Mouse (Mus musculus) heart, postnatal 25 days (tissue): Measurements from ENCODE around the gene S100a11. TPM values are rescaled to one million over a fixed set of nuclear protein-coding genes. Genes with fewer than 3 reads are reported as not detected.

Source experiments
- DNase-seq: peaks from one replicate; pipeline ENCODE4 v3.0.0; 2022; ENCODE audit warnings: low spot score
- intact Hi-C: fragments of 180-260 bp; cut with DNase I; formaldehyde crosslinking; loops from one replicate; pipeline ENCODE4 v1.15.1; 2025
- total RNA-seq, 2 experiments: library from RNA; stranded (reverse); gene quantifications; 2 replicates each; pipeline ENCODE4 v1.2.3; 2021

The S100a11 gene
- total RNA-seq, 2 experiments from 2014 or later = 82.1 to 97.0 TPM

DNA sequence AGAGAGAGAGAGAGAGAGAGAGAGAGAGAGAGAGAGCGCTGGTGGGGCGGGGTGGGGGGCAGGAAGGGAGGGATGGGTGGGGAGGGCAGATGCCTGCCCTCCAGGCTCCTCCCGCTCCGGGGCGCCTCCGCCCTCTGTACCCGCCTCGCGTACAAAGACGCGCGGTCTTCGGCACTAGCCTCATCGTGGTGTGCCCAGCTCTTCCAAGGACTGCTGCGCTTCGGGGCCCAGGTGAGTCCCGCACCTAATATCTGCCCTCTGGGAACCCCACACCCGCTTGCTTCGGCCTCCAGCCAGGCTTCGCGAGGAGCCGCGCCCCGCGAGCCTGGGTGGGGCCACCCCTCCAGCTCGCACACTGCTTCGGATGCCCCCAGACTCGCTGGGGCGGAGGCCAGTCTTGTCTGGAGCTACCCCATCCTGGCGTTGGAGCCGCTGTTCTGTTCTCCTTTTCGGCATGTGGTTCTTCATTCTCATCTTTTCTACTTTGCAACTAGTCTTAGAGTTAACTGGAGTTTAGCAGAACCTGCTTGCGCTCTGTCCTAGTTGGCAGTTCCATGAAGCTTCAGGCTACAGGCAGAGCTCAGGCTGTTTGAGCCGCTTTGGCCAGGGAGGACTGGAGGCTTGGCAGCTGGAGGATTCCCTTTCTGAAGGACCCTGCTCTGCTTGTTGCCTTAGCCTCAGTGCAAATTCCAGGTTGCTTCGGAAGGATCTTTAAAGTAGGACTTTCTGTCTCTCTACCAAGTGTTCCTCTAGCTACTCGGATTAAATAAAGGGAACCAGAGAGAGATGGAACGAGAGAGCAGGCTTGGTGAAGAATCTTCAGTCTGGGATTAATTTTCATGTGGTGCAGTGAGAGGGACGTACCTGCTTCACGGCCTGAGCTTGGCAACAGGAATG is 34.9 kb downstream of the S100a11 start, which contains the start of gene S100a10:
Gene S100a10, plus strand, starts transcription at position 100 of the 897 bp plus-strand sequence.
- peak; percentile 69 for DNase-seq
- intact Hi-C loops = no loop called here

DNA sequence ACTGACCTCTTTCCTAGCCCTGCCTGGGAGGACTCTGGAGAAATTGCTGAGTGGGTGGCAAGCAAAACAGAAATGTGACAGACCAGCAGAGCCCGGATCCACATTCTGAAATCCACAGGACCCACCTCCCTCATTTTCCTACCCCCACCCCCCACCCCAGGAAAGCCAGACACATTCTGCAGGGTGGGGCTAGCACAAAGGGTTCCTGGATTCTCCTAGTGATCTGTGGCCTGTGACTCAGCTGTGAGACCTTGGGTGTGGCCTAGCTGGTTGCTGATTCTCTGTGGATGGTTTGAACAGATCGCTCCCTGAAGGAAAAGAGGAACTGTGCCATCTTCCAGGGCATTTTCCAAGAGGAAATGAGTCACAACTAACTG is 35.6 kb downstream of the S100a11 start:
- intact Hi-C loops = loop anchor here (1.0 kb wide), 1 partner anchor 12 kb away; no protein-coding TSS in a partner anchor
- DNase-seq = peak; percentile 65

DNA sequence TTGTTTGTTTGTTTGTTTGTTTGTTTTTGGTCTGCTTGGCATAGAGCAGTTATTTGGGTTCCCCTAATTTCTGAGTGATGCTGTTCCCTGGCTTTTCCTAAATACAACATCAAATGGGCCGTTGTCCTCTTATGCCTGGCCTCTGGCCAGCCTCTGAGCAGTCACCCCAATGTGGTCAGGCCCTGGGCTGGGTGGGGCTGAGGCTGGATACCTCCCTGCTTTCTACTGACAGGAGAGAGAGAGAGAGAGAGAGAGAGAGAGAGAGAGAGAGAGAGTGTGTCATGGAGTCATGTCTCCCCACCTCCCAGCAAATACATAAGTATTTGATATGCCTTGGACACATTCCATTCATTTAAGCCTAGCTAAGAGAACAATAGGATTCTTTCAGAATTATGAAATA is 36.3 kb downstream of the S100a11 start:
- intact Hi-C loops = loop anchor here (1.0 kb wide), 1 partner anchor 12 kb away; no protein-coding TSS in a partner anchor
- no peak for DNase-seq

DNA sequence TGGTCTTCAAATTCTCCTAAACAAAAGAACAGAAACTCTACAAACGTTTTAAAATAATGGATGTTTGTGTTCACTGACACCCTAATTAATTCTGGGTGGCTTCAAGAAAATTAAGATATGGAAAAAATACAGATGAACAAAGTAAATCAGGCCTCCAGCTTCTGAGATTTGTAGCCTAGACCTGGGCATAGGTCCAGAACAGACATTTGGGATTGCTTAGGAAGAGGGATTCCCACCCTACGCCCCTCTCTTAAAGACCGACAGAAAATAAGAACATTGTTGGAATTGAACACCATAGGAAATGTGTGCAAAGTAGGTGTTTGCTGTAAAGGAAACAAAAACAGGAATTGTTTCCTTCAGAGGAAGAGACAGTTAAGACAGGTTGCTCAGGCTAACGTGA is 37.2 kb downstream of the S100a11 start:
- DNase-seq = no peak
- intact Hi-C loops = no loop called here

DNA sequence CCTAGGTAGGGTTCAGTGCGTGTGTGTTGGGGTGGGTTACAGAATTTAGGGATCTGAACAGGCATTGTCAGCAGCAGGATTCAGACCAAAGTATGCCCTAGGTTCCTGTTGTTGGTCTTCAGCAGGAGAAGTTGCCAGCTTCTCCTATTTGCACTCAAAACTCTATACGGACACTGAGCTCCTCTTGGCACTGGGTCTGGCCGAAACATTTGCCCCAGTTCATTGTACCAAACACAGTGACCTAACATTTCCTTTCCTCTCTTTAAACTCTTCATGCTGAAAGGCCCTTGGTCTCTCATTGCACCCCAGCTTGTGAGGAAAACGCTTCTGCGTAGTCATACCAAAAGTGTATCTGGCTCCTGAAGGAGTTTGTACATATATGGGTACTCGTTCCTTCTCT is 39.7 kb downstream of the S100a11 start:
- DNase-seq = no peak
- intact Hi-C loops = no loop called here

DNA sequence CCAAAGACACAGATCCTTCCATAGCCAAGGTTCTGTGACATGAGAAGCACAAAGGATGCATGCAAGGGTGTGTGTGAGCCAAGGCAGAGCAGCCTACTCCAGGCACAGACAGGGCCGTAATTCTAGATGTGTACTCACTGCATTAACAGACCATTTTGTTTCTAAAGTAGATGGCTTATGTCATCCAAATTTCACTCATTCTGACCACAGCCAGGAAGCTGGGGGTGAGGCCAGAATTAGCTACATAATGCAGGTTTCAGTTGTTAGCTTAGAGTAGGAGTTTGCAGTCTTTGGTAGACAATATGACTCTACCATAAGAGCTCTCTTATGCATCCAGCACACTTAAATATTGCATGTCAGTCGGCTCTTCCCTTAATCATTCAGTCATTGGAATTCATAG is 42.1 kb downstream of the S100a11 start:
- intact Hi-C loops = no loop called here
- DNase-seq = no peak

DNA sequence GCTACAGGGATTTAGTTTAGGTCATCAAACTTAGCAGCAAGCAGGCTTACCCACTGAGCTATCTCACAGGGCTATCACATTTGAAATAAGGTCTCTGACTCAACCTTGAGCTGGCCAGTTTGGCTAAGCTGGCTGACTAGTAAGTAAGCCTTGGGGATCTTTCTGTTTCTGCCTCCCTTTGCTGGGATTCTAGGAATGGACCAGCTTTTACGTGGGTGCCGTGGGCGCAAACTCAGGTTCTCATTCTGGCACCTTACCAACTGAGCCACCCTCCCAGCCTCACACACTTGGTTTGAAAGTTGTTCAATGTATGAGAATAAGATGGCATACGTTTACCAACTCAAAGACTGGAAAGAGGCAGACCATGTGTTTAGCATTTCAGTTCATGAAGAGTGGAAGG is 42.9 kb downstream of the S100a11 start:
- DNase-seq = no peak
- intact Hi-C loops = no loop called here

DNA sequence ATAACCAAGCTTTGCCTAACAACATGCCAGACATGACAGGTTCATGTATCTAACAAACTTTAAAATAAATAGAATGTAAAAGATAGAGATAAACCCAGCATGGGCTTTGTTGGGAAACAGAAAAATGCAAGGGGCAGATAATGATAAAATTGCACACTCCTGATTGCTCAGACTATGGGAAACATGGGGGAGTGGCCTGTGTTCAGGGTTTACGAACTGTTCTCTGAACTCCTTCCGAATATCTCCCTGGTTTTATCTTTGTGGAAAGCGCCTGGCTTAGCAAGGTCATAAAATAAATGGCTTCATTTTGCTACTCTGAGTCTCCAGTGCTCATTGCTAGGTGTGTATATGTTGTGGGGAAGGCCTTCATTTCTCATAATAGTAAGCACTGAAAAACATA is 46.6 kb downstream of the S100a11 start:
- intact Hi-C loops = no loop called here
- no peak for DNase-seq

DNA sequence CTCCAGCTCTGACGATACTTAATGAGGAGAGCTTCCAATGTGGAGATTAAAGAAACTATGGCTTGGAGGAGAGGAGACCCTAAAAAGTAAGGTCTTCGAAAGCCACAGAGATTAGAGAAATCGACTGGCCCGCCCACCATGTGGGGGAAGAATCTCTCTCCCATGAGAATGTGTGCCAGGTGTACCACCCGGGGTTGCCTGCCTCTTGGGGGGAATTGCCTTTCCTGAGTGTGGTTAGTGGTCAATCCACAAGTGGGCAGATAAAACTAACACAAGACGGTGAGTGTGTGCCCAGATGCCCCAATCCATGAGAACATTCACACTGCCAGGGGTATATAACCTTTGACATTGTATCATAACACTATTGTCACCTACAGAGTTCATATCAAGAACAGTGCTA is 47.4 kb downstream of the S100a11 start:
- no peak for DNase-seq
- intact Hi-C loops = loop anchor here (1.0 to 2.0 kb wide), 3 partner anchors 11 to 29 kb away; no protein-coding TSS in a partner anchor

DNA sequence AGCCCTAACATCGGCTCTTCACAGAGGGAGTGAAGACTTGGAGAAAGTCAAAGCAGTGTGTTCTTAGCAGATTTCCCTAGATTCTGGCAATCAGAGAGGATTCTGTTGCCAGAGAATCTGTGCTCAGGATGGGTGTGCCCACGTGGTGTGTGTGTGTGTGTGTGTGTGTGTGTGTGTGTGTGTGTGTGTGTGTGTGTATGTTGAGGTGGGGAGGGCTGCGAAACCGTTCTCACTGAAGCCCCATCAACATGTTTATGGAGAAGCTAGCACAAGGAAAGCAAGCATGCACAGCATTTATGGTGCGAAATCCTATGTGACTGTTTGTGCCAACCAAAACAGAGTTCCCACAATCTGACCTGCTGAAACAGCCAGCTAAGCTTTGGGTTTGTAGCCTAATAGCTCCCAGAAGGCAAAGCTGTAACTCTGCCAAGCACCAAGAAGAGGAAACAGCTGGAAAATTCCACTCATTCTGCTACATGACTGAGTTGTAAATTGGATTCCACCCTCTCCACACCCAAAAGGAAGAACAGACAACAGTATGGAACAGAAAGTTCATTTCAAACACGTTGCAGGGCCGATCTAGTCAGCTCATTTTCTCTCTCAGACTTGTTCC is 48.2 kb downstream of the S100a11 start:
- peak; percentile 79 for DNase-seq
- intact Hi-C loops = loop anchor here (1.0 to 2.0 kb wide), 3 partner anchors 12 to 28 kb away; no protein-coding TSS in a partner anchor

DNA sequence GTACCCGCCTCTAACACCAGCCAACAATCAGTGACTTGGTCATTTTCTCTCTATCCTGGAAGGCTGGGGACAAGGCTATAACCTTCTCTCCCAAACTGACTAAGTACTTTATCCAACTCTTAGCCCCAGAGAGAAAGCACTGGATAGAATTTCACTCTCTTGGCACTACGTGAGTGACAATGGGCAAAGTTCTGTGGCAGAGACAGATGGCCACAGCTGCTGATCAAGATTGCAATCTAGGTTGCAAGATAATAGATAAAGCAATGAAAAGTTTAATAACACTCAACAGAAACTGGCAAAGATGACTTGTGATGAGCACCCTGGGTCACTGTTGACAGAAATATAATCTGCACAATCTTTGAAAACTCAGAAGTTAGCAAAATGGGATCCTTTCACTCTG is 48.8 kb downstream of the S100a11 start:
- DNase-seq = no peak
- intact Hi-C loops = loop anchor here (2.0 kb wide), 2 partner anchors 18 to 28 kb away; no protein-coding TSS in a partner anchor

DNA sequence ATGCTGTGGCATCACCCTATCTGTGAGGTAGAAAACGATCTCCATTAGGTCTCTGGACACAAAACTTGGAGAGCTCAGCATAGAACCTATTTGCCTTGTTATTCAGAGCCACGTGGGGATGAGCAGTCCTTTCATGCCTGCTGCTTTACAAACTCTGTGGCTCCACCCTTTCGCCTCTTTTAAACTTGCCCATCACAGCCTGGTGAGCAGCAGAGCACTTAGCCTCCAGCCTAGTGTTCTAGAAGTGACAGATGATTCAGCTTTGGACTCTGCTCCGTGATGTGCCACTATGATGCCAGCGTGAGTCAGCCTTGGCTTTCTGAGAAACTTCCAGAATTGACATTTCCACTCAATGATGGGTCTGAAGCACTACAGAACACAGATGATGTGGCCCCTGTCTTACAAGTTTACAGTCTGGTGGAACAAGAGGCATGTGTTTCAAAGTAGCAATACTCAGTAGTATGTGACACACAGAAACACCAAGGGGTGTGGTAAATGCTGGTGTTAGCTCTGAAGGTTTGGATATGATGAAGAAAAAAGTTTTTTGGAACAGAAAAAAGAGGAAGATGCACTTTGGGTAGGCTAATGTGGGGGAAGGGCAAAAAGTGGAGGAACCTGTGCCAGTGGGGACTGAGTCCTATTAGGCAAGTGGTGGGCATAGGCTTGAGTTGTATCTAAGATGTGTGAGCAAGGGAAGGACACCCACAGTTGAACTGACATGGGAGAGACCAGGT is 51.9 kb downstream of the S100a11 start:
- no peak for DNase-seq
- intact Hi-C loops = no loop called here

Other genes with a start within 250 kb of the S100a11 start
- not detected for gene Flg, start 247.0 kb upstream of the S100a11 start, total RNA-seq
- not detected for gene Hrnr, start 200.7 kb upstream of the S100a11 start, total RNA-seq
- gene Rptn, start 126.8 kb upstream of the S100a11 start, total RNA-seq = not detected
- gene Tchh, start 78.2 kb upstream of the S100a11 start, total RNA-seq = under 1 TPM; 0.03 to 0.05 TPM
- gene Tchhl1, start 51.7 kb upstream of the S100a11 start, total RNA-seq = not detected
- 100 to 1,000 TPM in 1 of 2 experiments, 10 to 100 TPM in 1; 99.6 to 111 TPM for gene S100a10, start 34.6 kb downstream of the S100a11 start, total RNA-seq
- gene Tdpoz2, start 132.2 kb downstream of the S100a11 start, total RNA-seq = not detected
- not detected for gene Tdpoz1, start 155.8 kb downstream of the S100a11 start, total RNA-seq
- not detected for gene Gm37596, start 172.6 kb downstream of the S100a11 start, total RNA-seq